Mouse (Mus musculus): ENCODE data around the gene Stc2.

- TF ChIP-seq CTCF (IDR thresholded peaks at IDR 0.05; ENCODE audit: low read depth, low read length) (no peak), POLR2A (IDR thresholded peaks at IDR 0.05; ENCODE audit: borderline replicate concordance, low read depth, low read length) (no peak)
Observed at GRCm38 (mm10) chr11:31403080-31403479, 33.2 kb upstream of the Stc2 start.
